Mouse (Mus musculus): ENCODE measurements around the gene Cnot3. TPM values are rescaled to one million over a fixed set of nuclear protein-coding genes. Genes with fewer than 3 reads are reported as not detected.

The Cnot3 gene
- polyA plus RNA-seq, 1 experiment from 2014 or later = 47.3 TPM

- peak; percentile 96 for ATAC-seq (ENCODE audit: low FRiP score, low read depth)
- Histone ChIP-seq H3K4me3 (peak within 1 kb of the TSS; percentile 66), H3K9ac (peak within 1 kb of the TSS; percentile 64), H3K9me3 (no peaks in the 10 kb centered on the region), H3K4me1 (replicated peaks) (peaks cover 21% of the 10 kb centered on the region), H3K27me3 (no peaks in the 10 kb centered on the region; the same call in 1 of the 2 replicates), H3K27ac (replicated peaks) (peak within 1 kb of the TSS; percentile 77), H3K36me3 (peaks cover 13% of the 10 kb centered on the region; the same call in 1 of the 2 replicates), H3K4me2 (peak within 1 kb of the TSS; percentile 71)
- under 1% methylated on average over 32 of the region's 32 CpGs for WGBS
These were observed 27.6 kb upstream of the Cnot3 start, which contains the start of gene Ndufa3 for GRCm38 (mm10) chr7:3617242-3617995. Ndufa3 (plus strand) TSS chr7:3617373.

DNA sequence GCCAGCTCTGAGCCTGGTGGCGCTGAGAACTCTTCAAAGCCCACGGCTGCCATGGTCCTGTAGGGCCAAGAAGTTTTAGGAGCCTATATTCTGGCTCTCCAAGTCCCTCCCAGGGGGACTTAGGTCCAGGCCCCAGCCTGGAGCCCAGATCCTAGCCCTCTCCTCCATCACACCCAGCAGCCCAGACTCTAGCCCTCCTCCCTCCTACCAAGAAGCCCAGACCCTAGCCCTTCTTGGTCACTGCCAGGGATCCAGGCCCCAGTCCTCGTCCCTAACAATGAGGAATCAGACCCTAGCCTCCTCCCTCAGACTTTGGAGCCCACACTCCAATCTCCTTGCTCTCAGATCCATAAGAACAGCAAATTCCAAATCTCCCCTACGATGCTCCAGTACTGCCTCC, 16.0 kb upstream of the Cnot3 start:
- Histone ChIP-seq H3K9me3 (no peaks in the 10 kb centered on the region), H3K36me3 (peaks cover 11% of the 10 kb centered on the region), H3K27me3 (no peaks in the 10 kb centered on the region), H3K27ac (replicated peaks) (peak overlapping the region; percentile 88), H3K9ac (peak overlapping the region; percentile 75), H3K4me1 (replicated peaks) (peaks cover 31% of the 10 kb centered on the region), H3K4me3 (peak overlapping the region; percentile 62), H3K4me2 (peak overlapping the region; percentile 95)
- WGBS = 41% methylated on average over 4 of the region's 4 CpGs
- peak; percentile 40 for ATAC-seq (ENCODE audit: low FRiP score, low read depth)

DNA sequence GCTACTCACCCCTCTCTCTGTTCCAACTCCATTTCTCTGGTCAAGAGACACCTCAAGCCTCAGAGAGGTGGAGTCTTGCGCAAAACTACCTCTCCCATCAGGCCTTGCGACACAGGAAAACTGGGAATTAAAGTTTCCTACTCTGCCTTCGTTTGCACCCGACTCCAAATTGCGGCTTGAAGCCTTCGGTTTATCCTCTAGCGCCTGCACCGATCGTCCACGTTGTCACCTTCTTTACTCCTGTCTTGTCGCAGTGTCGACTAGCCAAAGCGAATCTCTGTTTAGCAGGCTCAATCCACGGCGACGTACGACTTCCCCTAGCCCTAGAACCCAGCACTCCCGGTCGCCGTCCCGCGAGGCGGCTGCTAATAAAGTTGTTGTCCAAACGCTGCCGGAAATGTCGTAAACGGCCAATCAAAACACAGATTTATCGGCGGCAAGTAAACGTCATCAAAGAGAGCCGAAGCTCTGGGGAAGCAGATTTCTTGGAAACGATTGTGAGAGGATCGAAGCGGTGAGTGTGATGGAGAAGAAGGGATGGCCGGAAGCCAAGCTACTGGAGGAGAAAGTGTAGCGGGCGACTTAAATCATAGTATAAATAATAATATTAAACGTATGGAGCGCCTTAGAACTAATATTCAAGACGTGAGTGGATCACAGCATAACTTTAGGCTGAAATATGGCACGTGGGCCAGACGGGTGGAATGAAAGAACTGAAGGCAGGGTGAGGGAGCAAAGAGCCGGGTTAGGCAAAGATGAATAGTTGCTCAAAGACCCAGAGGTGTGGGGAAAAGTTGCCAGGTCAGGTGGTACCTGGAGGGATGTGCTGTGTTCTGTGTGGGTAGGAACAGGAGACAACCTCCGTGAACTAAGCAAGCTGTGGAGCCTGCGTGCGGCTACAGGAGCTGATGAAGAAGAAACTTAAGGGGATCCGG, 15.3 kb upstream of the Cnot3 start, which contains the start of the genes Tfpt and Prpf31:
TSS of gene Tfpt (minus strand) at position 387 of the 935 bp plus-strand sequence.
TSS of gene Prpf31 (plus strand) at position 443 of the 935 bp plus-strand sequence.
- 1% methylated on average over 47 of the region's 47 CpGs for WGBS
- peak; percentile 90 for ATAC-seq (ENCODE audit: low FRiP score, low read depth)
- peak within 1 kb of the TSS; percentile 62 for H3K4me3 ChIP-seq
- no peaks in the 10 kb centered on the region for H3K27me3 ChIP-seq
- no peaks in the 10 kb centered on the region for H3K9me3 ChIP-seq
- peak within 1 kb of the TSS; percentile 95 for H3K4me2 ChIP-seq
- H3K27ac ChIP-seq (replicated peaks) = peak within 1 kb of the TSS; percentile 88
- H3K9ac ChIP-seq = peak within 1 kb of the TSS; percentile 75
- H3K36me3 ChIP-seq = peaks cover 7% of the 10 kb centered on the region; the same call in 1 of the 2 replicates
- peaks cover 31% of the 10 kb centered on the region for H3K4me1 ChIP-seq (replicated peaks)

DNA sequence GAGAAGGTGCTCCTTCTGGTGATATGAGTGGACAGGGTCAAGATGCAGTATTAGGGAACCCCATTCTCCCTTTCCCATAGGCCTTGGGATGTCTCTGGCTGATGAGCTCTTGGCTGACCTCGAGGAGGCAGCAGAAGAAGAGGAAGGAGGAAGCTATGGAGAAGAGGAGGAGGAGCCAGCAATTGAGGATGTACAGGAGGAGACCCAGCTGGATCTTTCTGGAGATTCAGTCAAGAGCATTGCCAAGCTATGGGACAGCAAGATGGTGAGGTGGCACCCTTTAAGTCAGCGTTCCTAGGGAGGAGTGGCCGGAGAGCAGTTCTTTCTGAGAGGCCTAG, 14.6 kb upstream of the Cnot3 start:
- H3K9ac ChIP-seq = peak overlapping the region; percentile 75
- no peaks in the 10 kb centered on the region for H3K27me3 ChIP-seq
- 65% methylated on average over 3 of the region's 3 CpGs for WGBS
- H3K27ac ChIP-seq (replicated peaks) = no peak overlapping the region
- no peaks in the 10 kb centered on the region for H3K9me3 ChIP-seq
- peaks cover 11% of the 10 kb centered on the region for H3K36me3 ChIP-seq
- H3K4me2 ChIP-seq = peak overlapping the region; percentile 95
- H3K4me3 ChIP-seq = peak overlapping the region; percentile 62
- ATAC-seq (ENCODE audit: low FRiP score, low read depth) = peak; percentile 33
- H3K4me1 ChIP-seq (replicated peaks) = peaks cover 31% of the 10 kb centered on the region

- Histone ChIP-seq H3K36me3 (peaks cover 20% of the 10 kb centered on the region), H3K27me3 (no peaks in the 10 kb centered on the region; the same call in 1 of the 2 replicates), H3K9me3 (no peaks in the 10 kb centered on the region), H3K27ac (replicated peaks) (no peak overlapping the region), H3K9ac (no peak overlapping the region), H3K4me3 (no peak overlapping the region), H3K4me1 (replicated peaks) (peaks cover 34% of the 10 kb centered on the region), H3K4me2 (peak overlapping the region; percentile 73)
- WGBS = 80% methylated on average over 5 of the region's 5 CpGs
- ATAC-seq (ENCODE audit: low FRiP score, low read depth) = no peak
These were observed 1.7 kb upstream of the Cnot3 start for GRCm38 (mm10) chr7:3643412-3643811.

DNA sequence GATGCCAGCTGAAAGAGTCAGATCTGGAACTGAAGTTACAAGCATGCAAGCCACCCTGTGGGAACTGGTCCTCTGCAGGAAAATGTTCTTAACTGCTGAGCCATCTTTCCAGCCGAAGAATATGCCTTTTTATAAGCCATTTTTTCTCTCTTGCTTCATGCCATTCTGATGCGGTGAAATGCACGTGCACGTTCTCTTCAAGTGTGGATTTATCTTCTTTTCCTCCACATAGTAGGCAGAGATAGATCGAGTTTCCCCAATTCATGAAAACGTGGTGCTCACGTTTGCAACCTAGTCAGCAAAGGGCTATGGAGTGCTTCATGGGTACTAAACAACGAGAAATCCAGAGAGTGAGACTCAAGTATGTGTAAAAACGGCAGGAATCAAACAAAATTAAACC, 1.2 kb upstream of the Cnot3 start:
- no peak for ATAC-seq (ENCODE audit: low FRiP score, low read depth)
- Histone ChIP-seq H3K27ac (replicated peaks) (peak overlapping the region; percentile 51; the same call in 1 of the 2 replicates), H3K4me3 (peak overlapping the region; percentile 89), H3K9me3 (no peaks in the 10 kb centered on the region), H3K9ac (peak overlapping the region; percentile 16; the same call in 1 of the 2 replicates), H3K27me3 (no peaks in the 10 kb centered on the region; the same call in 1 of the 2 replicates), H3K4me1 (replicated peaks) (peaks cover 38% of the 10 kb centered on the region), H3K36me3 (peaks cover 19% of the 10 kb centered on the region), H3K4me2 (peak overlapping the region; percentile 73)
- WGBS = 20% methylated on average over 9 of the region's 9 CpGs

- peak overlapping the region; percentile 51 for H3K27ac ChIP-seq (replicated peaks)
These were observed 758 bp upstream of the Cnot3 start for GRCm38 (mm10) chr7:3644348-3644671.

DNA sequence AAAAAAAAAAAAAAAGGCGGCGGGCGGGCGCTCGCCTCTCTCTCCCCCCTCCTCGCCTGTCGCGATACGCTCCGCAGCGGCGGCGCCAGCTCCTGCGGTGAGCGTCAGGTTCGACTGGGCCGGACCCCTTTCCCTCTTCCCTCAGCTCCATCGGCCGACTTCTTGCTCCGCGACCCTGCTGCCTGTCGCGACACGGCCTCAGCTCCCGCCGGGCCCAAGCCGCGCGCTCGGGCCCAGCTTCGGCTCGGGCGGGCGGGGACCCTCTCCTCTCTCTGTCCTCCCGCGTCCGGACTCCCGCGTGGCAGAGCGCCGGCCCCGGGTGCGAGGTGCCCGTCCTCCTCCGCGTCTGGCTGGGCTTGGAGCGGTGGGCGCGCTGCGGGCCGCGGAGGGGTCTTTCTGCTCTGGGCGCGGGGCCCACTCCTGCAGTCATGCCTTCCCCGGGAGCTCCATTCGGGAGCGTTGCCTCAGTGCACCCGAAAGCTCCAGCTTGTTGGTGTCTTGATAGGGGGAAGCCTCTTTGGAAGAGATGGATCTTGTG, 489 bp downstream of the Cnot3 start:
- Histone ChIP-seq H3K9ac (peak overlapping the region; percentile 97), H3K4me1 (replicated peaks) (peaks cover 46% of the 10 kb centered on the region), H3K4me2 (peak overlapping the region; percentile 73), H3K9me3 (no peaks in the 10 kb centered on the region), H3K4me3 (peak overlapping the region; percentile 89), H3K27ac (replicated peaks) (peak overlapping the region; percentile 96), H3K36me3 (peaks cover 15% of the 10 kb centered on the region; the same call in 1 of the 2 replicates), H3K27me3 (no peaks in the 10 kb centered on the region; the same call in 1 of the 2 replicates)
- ATAC-seq (ENCODE audit: low FRiP score, low read depth) = no peak
- WGBS = under 1% methylated on average over 56 of the region's 58 CpGs

More at GRCm38 (mm10) chr7:3644348-3644671, 758 bp upstream of the Cnot3 start:
- Histone ChIP-seq H3K4me1 (replicated peaks) (peaks cover 42% of the 10 kb centered on the region), H3K36me3 (peaks cover 14% of the 10 kb centered on the region), H3K9me3 (no peaks in the 10 kb centered on the region), H3K4me3 (peak overlapping the region; percentile 89), H3K27me3 (no peaks in the 10 kb centered on the region; the same call in 1 of the 2 replicates), H3K4me2 (peak overlapping the region; percentile 73), H3K9ac (peak overlapping the region; percentile 16; the same call in 1 of the 2 replicates)
- peak; percentile 0; the same call in 1 of the 2 replicates for ATAC-seq (ENCODE audit: low FRiP score, low read depth)
- WGBS = under 1% methylated on average over 11 of the region's 11 CpGs

- ATAC-seq (ENCODE audit: low FRiP score, low read depth) = no peak
- no peaks in the 10 kb centered on the region; the same call in 1 of the 2 replicates for H3K27me3 ChIP-seq
- H3K4me1 ChIP-seq (replicated peaks) = peaks cover 46% of the 10 kb centered on the region
- 23% methylated on average over 9 of the region's 9 CpGs for WGBS
- peak overlapping the region; percentile 97 for H3K9ac ChIP-seq
- peak overlapping the region; percentile 73 for H3K4me2 ChIP-seq
- H3K36me3 ChIP-seq = peaks cover 15% of the 10 kb centered on the region
- peak overlapping the region; percentile 96 for H3K27ac ChIP-seq (replicated peaks)
- H3K4me3 ChIP-seq = peak overlapping the region; percentile 89
- H3K9me3 ChIP-seq = no peaks in the 10 kb centered on the region
These were observed 1.1 kb downstream of the Cnot3 start for GRCm38 (mm10) chr7:3646188-3646587.

- H3K27me3 ChIP-seq = no peaks in the 10 kb centered on the region; the same call in 1 of the 2 replicates
- H3K27ac ChIP-seq (replicated peaks) = no peak overlapping the region
- H3K9ac ChIP-seq = peak overlapping the region; percentile 97
- peak overlapping the region; percentile 73 for H3K4me2 ChIP-seq
- H3K4me3 ChIP-seq = peak overlapping the region; percentile 89
- ATAC-seq (ENCODE audit: low FRiP score, low read depth) = no peak
- no peaks in the 10 kb centered on the region for H3K9me3 ChIP-seq
- H3K4me1 ChIP-seq (replicated peaks) = peaks cover 46% of the 10 kb centered on the region
- 73% methylated on average over 4 of the region's 4 CpGs for WGBS
- peaks cover 15% of the 10 kb centered on the region for H3K36me3 ChIP-seq
These were observed 1.6 kb downstream of the Cnot3 start for GRCm38 (mm10) chr7:3646641-3647040.

DNA sequence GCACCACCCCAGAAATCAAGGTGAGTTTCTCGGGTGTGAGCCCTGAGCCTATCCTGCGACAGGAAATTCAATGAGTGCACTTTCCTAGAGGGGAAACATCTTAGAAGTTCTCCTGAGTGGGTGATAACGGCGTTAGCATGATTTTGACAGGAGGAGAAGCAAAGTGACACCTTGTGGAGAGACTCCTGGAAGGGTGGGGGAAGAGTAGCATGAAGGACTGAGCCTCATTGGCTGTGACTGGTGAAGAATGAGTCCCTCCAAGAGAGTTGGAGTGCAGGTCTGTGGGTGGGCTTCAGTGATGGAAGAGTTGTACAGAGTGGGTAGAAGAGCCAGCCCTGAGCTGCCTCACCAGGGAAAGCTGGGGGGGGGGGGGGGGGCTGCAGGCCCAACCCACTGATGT, 11.9 kb downstream of the Cnot3 start:
- H3K36me3 ChIP-seq = peaks cover 98% of the 10 kb centered on the region
- 0 out of 2 replicates have a peak, but pooled peaks cover 3% of the 10 kb centered on the region for H3K4me1 ChIP-seq (replicated peaks)
- ATAC-seq (ENCODE audit: low FRiP score, low read depth) = no peak
- no peak overlapping the region for H3K9ac ChIP-seq
- H3K9me3 ChIP-seq = no peaks in the 10 kb centered on the region
- H3K4me2 ChIP-seq = no peak overlapping the region
- no peak overlapping the region for H3K4me3 ChIP-seq
- no peak overlapping the region for H3K27ac ChIP-seq (replicated peaks)
- 90% methylated on average over 4 of the region's 4 CpGs for WGBS
- no peaks in the 10 kb centered on the region for H3K27me3 ChIP-seq

Data from hindbrain, embryonic 15.5 days (tissue).